Mouse (Mus musculus) ES-E14 (cell line): ENCODE measurements around the gene Rpl37.

Source experiments
- HCFC1 ChIP-seq: IDR thresholded peaks from 2 replicates; pipeline ENCODE4 v1.6.1; 2012; ENCODE audit warnings: low read length, inconsistent platforms, borderline replicate concordance; ENCODE audit not compliant: insufficient read depth
- MAFK ChIP-seq: IDR thresholded peaks from 2 replicates; pipeline ENCODE4 v1.6.1; 2014; ENCODE audit warnings: mild to moderate bottlenecking, low read depth, low read length, inconsistent platforms; ENCODE audit not compliant: insufficient read depth

GRCm38 (mm10) chr15:5106293-5106692 is 10.2 kb upstream of the Rpl37 start:
- TF ChIP-seq MAFK (no peak), HCFC1 (no peak)
